ENCODE assay signal across 11 mouse cellular contexts in the genomic region with DNA sequence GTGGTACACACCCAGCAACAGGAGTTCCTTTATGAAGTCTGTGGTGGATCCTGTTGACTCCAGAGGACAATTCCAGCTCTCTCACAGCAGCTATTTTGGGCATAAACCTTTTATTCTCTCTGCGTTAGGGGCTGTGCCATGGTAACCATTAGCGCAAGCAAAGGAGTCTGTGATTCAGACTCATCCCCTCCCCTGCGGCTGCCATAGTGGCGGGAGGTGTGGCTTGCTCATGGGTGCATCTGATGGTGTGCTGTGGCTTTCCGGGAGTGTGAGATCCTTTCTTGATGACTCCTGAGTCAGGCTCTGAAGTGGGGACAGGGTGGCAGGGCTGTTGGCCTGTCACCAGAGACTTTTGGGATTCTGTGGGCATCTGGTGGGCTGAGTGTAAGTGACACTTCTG. TPM values are rescaled to one million over a fixed set of nuclear protein-coding genes. Genes with fewer than 3 reads are reported as not detected.
A peak's percentile ranks its signal among the peaks of the same experiment; 100 is the strongest.
DNase-seq lines count a peak whose midpoint lies in the region; ATAC-seq and TF ChIP-seq lines count a peak whose summit lies in the region.
"Had no signal": no experiment of that assay in that cellular context is flagged by ENCODE, and none has a peak within 500 bp of the region (broad histone marks: within the 10 kb centered on the region; RNA-seq: fewer than 3 reads in every experiment).

No protein-coding gene starts in this region.

- TF ChIP-seq POLR2A in kidney, adult 2 months (IDR thresholded peaks at IDR 0.05; ENCODE audit: low read depth, low read length): no peak

- peak; percentile 44 for DNase-seq in forebrain, postnatal 0 days
- no peak for DNase-seq in forebrain, embryonic 14.5 days (ENCODE audit: low spot score)
- DNase-seq in left cerebral cortex, adult 2 months (ENCODE audit: extremely low spot score in 1 of 2, low spot score in 2 of 2): peak; percentile 60 to 74
- no peak for DNase-seq in left cerebral cortex, adult 11 months (ENCODE audit: low spot score)
- DNase-seq in right cerebral cortex, postnatal 10 days (ENCODE audit: low spot score in 2 of 2): peak; percentile 65 to 72
- DNase-seq in yolk sac, embryonic 10.5 days (ENCODE audit: low spot score): no peak
- DNase-seq in kidney, adult 2 months: no peak

- H3K9me3 ChIP-seq in forebrain, postnatal 0 days (ENCODE audit: low read length): no peaks in the 10 kb centered on the region
- H3K9me3 ChIP-seq in forebrain, embryonic 14.5 days (replicated peaks; ENCODE audit: control insufficient read depth, low read length): no peaks in the 10 kb centered on the region
- H3K9me3 ChIP-seq: hindbrain, embryonic 15.5 days had no signal

- peak; percentile 85 for ATAC-seq in forebrain, postnatal 0 days
- ATAC-seq in forebrain, embryonic 14.5 days: no peak
- ATAC-seq in common myeloid progenitor, adult 5-6 weeks (replicated peaks; ENCODE audit: low read depth, poor library complexity, severe bottlenecking): peak; percentile 72

- no peak for TF ChIP-seq CTCF in forebrain, postnatal 0 days (IDR thresholded peaks at IDR 0.05; ENCODE audit: low read depth)
- no peak for TF ChIP-seq CTCF in left cerebral cortex, adult 2 months (IDR thresholded peaks at IDR 0.05)
- TF ChIP-seq CTCF in kidney, adult 2 months (conservative IDR thresholded peaks at IDR 0.05; ENCODE audit: insufficient read depth, insufficient read length, low read depth, low read length): no peak

- H3K27me3 ChIP-seq in forebrain, postnatal 0 days (ENCODE audit: insufficient read depth, low read length): no peaks in the 10 kb centered on the region
- H3K27me3 ChIP-seq in forebrain, embryonic 14.5 days (replicated peaks; ENCODE audit: control insufficient read depth, insufficient read depth, low read length): no peaks in the 10 kb centered on the region
- H3K27me3 ChIP-seq in kidney, adult 2 months (replicated peaks; ENCODE audit: control insufficient read depth, insufficient read depth, low read length): no peaks in the 10 kb centered on the region
- H3K27me3 ChIP-seq: hindbrain, embryonic 15.5 days had no signal

- H3K4me3 ChIP-seq in forebrain, postnatal 0 days (ENCODE audit: low read depth, low read length): no peak overlapping the region
- no peak overlapping the region for H3K4me3 ChIP-seq in forebrain, embryonic 14.5 days (ENCODE audit: low read depth, low read length)
- no peak overlapping the region for H3K4me3 ChIP-seq in left cerebral cortex, adult 2 months
- no peak overlapping the region for H3K4me3 ChIP-seq in kidney, adult 2 months (ENCODE audit: insufficient read depth, low read depth, low read length)
- H3K4me3 ChIP-seq: erythroblast, embryonic 14.5 days; hindbrain, embryonic 15.5 days had no signal

- H3K4me2 ChIP-seq in forebrain, postnatal 0 days (ENCODE audit: low read depth): no peak overlapping the region
- H3K4me2 ChIP-seq in forebrain, embryonic 14.5 days (ENCODE audit: low read length): no peak overlapping the region
- H3K4me2 ChIP-seq: hindbrain, embryonic 15.5 days; liver, embryonic 11.5 days had no signal

- no peak overlapping the region for H3K9ac ChIP-seq in forebrain, postnatal 0 days
- H3K9ac ChIP-seq in forebrain, embryonic 14.5 days (ENCODE audit: low read length): no peak overlapping the region
- H3K9ac ChIP-seq: hindbrain, embryonic 15.5 days had no signal

- H3K4me1 ChIP-seq in forebrain, postnatal 0 days (ENCODE audit: insufficient read depth): peaks cover 14% of the 10 kb centered on the region; the same call in 1 of the 2 replicates
- peaks cover 15% of the 10 kb centered on the region for H3K4me1 ChIP-seq in forebrain, embryonic 14.5 days (ENCODE audit: control insufficient read depth, insufficient read depth, low read length)
- H3K4me1 ChIP-seq in kidney, adult 2 months (ENCODE audit: control insufficient read depth, insufficient read depth, low read length): peaks cover 36% of the 10 kb centered on the region

- peak overlapping the region; percentile 40; the same call in 1 of the 2 replicates for H3K27ac ChIP-seq in forebrain, postnatal 0 days (ENCODE audit: low read depth, low read length)
- H3K27ac ChIP-seq in forebrain, embryonic 14.5 days (ENCODE audit: low read depth, low read length): no peak overlapping the region
- peak overlapping the region; percentile 51; the same call in 1 of the 2 replicates for H3K27ac ChIP-seq in left cerebral cortex, adult 2 months
- no peak overlapping the region for H3K27ac ChIP-seq in kidney, adult 2 months (ENCODE audit: insufficient read depth, low read depth, low read length)
- H3K27ac ChIP-seq: hindbrain, embryonic 15.5 days had no signal

- 34% methylated on average over 5 of the region's 5 CpGs for WGBS in forebrain, postnatal 0 days
- WGBS in forebrain, embryonic 14.5 days: 47% methylated on average over 5 of the region's 5 CpGs
- 69% methylated on average over 5 of the region's 5 CpGs for WGBS in kidney, adult 2 months

- no peaks in the 10 kb centered on the region for H3K36me3 ChIP-seq in forebrain, postnatal 0 days (ENCODE audit: insufficient read depth)
- H3K36me3 ChIP-seq in forebrain, embryonic 14.5 days (ENCODE audit: control insufficient read depth, insufficient read depth, low read length): no peaks in the 10 kb centered on the region
- no peaks in the 10 kb centered on the region for H3K36me3 ChIP-seq in kidney, adult 2 months (ENCODE audit: control insufficient read depth, insufficient read depth, low read length)
- H3K36me3 ChIP-seq: hindbrain, embryonic 15.5 days had no signal

- intact Hi-C loops in left cerebral cortex, adult 2 months (cut with DNase I): no loop called here

RNA-seq across cellular contexts. Expression of gene Dnmt3a, which starts 17.6 kb away (rescaled TPM):
- total RNA-seq in forebrain, postnatal 0 days (2014; rRNA removed): 54.8 and 72.8 TPM in 2 replicates
- 51.1 and 91.4 TPM in 2 replicates for polyA plus RNA-seq in forebrain, postnatal 0 days (2015; fragmentation: Nextera tagmentation; extraction: Ambion mirVana)
- 28.0 and 32.0 TPM in 2 replicates for polyA plus RNA-seq in forebrain, embryonic 14.5 days (2014; fragmentation: Nextera tagmentation; extraction: Ambion mirVana)
- 100 to 1,000 TPM in 1 of 2 experiments, 10 to 100 TPM in 1; 99.8 to 116 TPM for total RNA-seq in left cerebral cortex, adult 2 months (2021)
- 23.7 and 24.7 TPM in 2 replicates for total RNA-seq in common myeloid progenitor, adult 5-6 weeks (2017)
- polyA plus RNA-seq in kidney, adult 2 months (2012; rRNA removed): 11.8 and 12.9 TPM in 2 replicates

Comparison
In these comparisons a context has a peak if more than half of its experiments do, and no peak if none do; other contexts are left out.
1. DNase-seq: peak in forebrain, postnatal 0 days (single experiment), left cerebral cortex, adult 2 months (2 of 2) and right cerebral cortex, postnatal 10 days (2 of 2); none in forebrain, embryonic 14.5 days (single experiment), left cerebral cortex, adult 11 months (single experiment), yolk sac, embryonic 10.5 days (single experiment) and kidney, adult 2 months (single experiment).
2. H3K27ac ChIP-seq: peak in forebrain, postnatal 0 days (single experiment) and left cerebral cortex, adult 2 months (single experiment); none in forebrain, embryonic 14.5 days (single experiment) and kidney, adult 2 months (single experiment).